Mouse (Mus musculus) spleen, postnatal 10 days (tissue): Measurements from ENCODE around the gene Kdm5b.
A peak's percentile ranks its signal among the peaks of the same experiment; 100 is the strongest.

Experiments used
- DNase-seq, 2 experiments: peaks; one replicate each; pipeline ENCODE4 v3.0.0; 2021 to 2022; ENCODE audit warnings: low spot score in 2 of 2

The Kdm5b gene

DNA sequence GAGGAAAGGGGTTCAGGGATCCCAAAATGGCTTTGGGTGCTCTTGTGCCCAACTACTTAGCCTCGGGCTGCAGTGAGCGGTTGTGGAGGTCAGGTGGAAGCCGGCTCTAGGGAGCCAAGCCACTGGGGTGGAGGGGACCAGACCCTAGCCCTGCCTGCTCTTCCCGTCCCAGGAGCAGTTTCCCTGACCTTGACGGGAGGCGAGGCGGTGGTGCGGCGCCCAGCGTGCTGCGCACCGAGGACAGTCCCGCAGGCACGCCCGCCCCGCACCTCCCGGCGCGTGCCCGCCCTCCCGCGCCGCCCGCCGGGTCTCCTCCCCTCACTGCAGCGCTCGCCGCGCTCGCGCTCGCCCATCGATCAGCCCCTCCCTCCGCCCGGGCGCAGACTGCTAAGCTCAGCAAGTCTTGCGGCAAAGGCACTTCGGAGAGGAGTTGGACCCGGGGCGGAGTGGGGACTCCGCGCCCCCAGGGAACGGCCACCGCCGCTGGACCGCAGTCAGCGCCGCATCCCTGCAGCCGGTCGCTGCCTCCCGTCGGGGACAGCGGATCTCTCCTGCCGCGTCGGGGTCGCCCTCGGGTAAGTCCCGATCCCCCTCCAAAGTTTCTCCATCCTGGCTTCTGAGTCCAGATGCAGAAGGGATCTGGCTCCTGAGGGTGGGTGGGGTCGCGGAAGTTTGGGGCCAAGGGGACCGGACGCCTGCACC lies 86.4 kb downstream of the Kdm5b start, which contains the start of gene Syt2:
TSS of gene Syt2 (plus strand) at position 417 of the 702 bp plus-strand sequence.
- peak in 1 of 2 experiments; percentile 28 for DNase-seq

DNA sequence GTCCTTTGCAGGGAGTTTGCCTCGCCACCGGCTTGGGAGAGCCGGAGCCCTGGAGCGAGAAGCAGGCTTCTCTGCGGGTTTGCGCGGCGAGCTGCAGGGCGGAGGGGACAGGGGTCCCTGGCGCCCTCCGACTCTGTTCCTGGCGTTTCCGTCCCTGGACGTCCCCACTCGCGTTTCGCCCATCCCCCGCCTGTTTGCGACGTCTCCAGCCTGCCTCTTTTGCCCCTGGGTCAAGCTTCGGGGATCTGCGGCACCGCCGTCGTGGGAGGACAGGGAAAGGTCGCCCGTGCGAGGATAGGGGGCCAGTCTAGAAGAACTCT lies 87.0 kb downstream of the Kdm5b start:
- DNase-seq = no peak

DNA sequence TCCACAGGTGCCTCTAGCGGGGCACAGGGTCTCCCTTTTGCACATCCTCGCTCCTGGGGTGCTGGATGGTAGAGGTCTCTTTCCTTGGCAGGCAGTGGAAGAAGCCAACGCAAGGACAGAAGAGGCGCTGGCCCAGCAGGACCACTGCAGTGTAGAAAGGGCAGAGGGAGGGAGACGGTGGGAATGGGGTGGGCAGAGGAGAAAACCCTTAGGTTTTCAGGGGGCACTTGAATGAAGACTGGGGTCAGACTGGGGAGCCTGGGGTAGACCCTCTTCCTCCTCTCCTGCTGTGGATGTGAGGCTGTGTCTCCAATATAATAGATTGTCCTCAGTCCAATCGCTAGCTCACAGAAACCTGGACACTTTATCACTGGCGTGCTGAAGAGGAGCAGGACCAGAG lies 87.6 kb downstream of the Kdm5b start:
- DNase-seq = no peak

DNA sequence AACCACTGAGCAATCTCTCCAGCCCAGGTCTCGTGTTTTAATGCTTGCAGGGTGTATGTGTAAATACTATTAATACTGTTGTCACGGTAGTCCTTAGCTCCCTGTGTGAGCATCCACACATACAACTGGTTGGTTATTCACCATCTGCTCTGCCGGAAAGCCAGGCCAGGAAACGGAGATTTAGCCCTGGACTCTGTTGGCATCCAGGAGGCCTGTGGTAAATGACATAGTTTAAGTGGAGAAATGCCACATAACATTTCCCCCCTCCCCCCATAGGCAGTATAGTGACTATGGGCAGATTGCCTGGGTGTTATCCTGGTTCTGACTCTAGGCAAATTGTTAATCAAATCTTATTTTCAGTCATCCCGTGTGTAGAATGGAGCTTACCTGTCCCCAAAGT lies 90.8 kb downstream of the Kdm5b start:
- DNase-seq = no peak

DNA sequence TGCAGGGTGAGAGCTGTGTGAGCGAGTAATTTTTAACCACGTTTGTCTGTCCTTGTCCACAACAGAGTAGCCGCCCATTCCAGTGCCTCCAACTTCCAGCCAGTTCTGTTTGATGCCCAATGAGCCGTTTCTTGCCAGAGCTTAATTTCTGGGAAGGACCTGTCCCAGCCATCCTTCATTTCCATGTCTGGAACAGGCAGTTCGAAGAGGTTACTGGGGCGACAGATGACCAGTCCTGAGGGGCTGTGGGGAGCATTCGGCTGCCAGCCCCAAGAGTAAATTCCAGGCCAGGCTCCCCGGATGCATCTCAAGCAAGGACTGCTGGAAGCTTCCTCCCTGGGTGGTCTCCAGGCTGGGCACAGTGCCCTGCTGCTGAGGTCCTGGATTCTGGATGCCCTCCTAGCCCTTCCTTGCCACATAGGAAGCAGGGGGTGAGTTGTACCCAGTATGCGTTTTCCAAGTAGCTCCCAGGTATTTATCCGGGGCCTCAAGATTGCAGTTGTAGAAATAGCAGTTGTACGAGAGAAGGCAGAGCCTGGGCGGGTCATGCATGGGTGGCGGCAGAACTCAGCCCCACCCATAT lies 91.4 kb downstream of the Kdm5b start:
- peak in 1 of 2 experiments; percentile 58 for DNase-seq

DNA sequence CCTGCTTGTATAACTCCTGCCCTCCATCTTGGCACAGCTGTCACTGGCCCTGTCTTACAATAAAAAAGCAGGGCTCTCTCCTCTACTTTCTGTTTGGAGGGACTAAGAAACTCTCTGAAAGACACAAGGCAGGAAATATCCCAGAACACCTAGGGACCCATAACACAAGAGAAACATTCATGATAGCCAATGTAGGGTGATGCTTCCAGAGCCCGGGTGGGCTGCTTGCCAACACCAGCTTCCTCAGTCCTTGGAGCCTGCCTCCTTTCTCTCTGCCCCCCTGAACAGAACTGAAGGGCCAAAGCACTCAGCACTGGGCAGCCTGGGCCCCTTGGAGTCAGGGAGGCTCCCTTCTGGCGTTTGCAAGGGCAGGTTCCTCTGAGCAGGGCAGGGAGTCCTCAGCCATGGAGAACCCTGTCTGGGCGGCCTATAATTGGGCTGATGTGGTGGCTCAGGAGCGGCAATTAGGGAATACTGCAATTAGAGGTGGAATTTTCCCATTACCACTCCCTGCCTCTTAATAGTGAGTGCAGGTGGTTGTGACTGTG lies 92.0 kb downstream of the Kdm5b start:
- DNase-seq = peak in 1 of 2 experiments; percentile 37

DNA sequence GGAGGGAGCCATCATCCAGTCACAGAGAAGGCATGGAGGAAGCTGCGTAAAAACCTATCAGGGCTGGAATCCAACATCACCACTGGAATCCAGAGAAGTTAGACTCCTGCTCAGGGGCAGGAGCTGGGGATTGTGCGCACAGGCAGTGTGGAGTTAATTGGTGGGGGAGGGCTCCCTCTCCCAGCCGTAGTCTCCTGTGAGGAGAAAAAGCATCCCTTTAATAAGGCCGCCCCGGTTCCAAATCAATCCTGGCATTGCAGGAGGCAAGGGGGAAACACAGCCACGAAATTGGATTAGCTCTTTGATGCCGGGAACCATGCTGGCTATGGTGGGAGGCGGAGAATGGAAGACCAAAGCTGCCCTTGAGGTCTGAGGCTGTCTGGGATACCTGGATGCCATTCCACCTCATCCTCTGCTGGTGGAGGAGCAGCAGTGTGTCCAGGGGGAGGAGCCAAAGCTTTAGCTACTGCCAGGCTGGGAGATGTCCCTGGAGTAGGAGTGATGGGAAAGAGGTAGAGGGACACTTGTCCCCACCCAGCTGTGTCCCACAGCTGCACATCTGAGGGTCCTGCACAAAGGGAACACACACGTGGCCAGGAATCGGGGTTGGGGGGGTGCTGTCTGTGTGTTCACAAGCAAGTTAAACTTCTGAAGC lies 93.8 kb downstream of the Kdm5b start:
- no peak for DNase-seq

DNA sequence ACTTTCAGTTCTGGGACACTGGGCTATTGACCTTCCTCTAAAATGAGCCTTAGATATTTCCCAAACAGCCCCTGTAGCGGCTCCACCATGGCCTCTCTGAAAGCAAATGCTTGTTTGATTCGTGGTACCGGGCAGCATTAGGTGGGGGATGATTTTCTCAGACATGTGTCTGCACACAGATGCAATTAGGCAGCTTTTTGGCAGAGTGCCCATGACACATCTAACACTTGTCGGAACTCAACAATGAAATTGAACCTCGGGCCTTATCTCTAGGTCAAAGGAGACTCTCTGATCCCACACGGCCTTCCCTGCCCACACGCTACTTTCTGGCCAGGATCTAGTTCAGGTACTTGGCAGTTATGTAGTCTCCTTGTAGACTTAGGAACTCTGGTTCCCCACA lies 98.9 kb downstream of the Kdm5b start:
- no peak for DNase-seq

DNA sequence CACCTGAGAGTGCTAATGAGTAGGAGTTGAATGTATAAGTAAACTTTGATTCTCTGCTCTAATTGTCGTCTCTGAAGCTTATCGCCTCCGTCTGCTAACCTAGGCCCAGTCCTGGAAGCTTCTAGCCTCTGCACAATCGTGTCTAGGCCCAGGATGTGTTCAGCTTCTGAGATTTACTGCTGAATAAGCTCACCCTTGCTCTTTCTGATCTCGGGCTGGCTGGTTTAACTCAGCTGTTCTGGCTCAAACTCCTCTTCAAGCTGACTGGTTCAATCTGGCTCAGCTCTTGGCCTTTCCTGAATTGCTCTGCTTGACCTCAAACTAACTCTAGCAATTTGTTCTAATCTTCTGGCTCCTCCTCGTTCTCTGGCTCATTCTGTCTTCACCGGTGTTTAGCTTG lies 100.2 kb downstream of the Kdm5b start:
- no peak for DNase-seq

DNA sequence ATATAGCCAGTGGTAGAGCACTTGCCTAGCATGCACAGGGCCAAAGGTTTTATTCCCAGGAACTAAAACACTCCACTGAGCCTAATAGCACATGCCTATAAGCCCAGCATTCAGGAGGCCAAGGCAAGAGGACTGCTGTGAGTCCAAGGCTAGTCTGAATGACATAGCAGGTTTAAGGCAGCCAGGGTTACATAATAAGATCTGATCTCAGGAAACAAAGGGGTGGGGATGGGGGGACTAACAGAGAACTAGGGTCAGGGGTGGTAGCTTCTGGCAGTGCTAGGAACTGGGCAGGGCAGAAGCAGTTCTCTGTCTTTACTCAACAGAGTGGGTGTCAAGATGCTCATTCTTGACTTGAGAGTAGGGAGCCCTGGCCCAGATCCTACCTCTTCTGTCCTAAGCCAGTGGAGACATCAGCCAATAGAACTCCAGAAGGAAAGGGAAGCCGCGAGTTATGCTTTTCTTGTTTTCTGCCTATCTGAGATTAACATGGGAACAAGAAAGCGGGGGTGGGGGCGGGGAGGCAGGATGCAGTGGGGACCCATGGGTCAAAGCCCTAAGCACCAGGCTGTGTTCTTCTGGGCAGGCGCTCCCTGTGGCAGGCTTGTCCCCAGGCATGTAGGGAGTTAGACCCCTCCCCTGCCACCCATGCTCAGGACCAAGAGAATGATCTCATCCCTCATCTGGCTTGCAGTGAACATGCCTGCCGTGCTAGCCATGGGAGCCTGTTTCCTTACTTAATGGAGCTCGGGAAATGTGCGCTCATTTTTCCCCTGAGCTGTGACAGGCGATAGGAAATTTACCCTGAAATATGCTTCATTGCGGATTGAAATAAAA lies 111.5 kb downstream of the Kdm5b start:
- DNase-seq = no peak

DNA sequence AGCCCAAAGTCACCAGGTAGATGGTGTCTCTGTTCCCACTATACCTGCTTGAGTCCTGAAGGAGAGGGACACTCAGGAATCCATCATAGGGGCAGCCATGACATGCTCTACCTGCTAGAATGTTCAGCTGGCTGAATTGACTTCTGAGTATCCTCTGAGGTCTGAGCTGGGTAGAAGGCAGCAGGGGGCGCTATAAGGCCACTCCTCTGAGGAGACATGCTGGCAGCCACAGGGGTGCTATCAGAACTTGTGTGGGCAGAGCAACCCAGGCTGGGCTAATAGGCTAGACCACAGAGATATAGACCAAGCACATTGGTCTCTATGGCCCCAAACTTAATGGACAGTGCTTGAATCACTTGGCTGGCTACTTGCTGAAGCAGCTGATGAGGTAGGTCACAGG lies 114.3 kb downstream of the Kdm5b start:
- DNase-seq = peak in 1 of 2 experiments; percentile 60

DNA sequence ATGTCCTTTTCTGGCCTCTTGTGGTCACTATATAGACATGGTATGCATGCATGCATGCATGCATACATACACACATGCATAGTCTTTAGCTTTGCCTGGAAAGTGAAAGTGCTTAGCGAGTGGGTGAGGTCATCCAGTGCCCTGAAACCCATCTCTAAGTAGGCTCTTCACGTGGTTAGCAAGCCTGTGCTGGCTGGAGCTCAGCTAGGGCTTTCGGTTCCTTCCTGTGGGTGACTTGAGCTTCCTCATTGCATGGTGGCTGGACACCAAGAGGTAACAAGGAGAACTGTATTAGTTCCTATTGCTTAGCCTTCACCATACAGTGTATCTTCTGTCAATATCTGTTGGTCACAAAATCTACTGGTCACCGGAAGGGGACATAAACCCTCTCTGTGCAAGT lies 119.5 kb downstream of the Kdm5b start:
- DNase-seq = peak in 1 of 2 experiments; percentile 51

DNA sequence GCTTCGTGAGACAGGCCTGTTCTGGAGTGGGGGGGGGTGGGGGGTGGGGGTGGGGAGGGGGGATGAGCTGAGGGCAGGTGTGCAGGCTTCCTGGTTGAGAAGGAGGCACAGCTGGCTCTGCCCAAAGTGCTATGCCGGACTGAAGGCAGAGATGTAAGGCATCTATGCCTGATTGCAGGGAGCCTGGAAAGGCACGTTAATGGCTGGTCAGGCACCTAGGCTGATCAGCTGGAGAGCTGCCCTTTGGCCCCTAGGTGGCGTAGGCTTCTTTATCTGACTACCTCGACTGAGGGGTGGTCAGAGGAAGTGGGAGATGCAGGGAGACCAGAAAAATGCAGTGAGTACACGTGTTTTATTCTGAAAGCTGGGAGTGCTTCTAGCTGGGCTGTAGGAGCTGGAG lies 120.6 kb downstream of the Kdm5b start:
- no peak for DNase-seq

DNA sequence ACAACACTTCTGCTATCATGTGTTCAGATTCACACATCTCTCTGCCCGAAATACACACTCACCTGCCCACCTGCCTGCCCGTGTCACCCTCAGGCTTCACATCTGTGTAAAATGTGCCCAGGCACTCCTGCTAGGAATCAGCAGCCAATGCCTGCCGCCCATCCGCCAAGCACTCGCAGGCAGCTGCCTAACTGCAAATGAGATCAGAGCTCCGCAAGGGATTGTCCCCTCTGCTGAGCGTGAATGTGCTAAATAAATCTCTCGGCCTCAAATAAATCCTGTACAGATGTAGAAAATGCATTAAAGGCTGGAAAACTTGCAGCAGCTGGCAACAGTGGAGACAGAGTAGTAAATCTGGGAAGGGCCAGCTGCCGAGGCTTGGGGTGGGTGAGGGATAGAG lies 122.5 kb downstream of the Kdm5b start:
- DNase-seq = no peak
